Mouse (Mus musculus): ENCODE data around the gene Mospd2. TPM values are rescaled to one million over a fixed set of nuclear protein-coding genes. Genes with fewer than 3 reads are reported as not detected.

Gene Mospd2
- polyA plus RNA-seq, 1 experiment from 2014 or later: 12.8 TPM

DNA sequence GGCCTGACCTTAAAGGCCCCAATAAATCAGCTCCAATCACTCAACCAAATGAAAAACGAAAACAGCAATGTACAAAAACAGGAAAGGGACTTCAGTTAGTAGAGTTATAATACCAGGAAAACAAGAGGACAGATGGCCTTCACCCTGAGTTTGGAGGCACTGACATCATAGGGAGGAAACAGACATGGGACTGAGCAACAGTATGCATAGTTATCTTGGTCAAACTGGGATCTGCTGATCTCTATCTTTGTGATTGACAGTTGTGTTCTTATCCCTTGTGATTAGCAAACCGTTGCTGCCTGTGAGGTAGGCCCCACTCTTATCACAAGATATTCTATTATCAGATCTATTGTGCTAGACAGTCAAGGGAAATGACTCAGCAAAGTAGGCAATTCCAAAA lies 80.4 kb downstream of the Mospd2 start:
- H3K36me3 ChIP-seq (replicated peaks): no peaks in the 10 kb centered on the region
- DNase-seq (ENCODE audit: extremely low spot score, low spot score): no peak
- 82% methylated on average over 2 of the region's 2 CpGs for WGBS
- no peak overlapping the region for H3K27ac ChIP-seq
- peaks cover 50% of the 10 kb centered on the region for H3K27me3 ChIP-seq (ENCODE audit: poor library complexity, severe bottlenecking)
- H3K4me1 ChIP-seq: no peaks in the 10 kb centered on the region
- no peak overlapping the region for H3K4me3 ChIP-seq
- no peaks in the 10 kb centered on the region for H3K9me3 ChIP-seq

DNA sequence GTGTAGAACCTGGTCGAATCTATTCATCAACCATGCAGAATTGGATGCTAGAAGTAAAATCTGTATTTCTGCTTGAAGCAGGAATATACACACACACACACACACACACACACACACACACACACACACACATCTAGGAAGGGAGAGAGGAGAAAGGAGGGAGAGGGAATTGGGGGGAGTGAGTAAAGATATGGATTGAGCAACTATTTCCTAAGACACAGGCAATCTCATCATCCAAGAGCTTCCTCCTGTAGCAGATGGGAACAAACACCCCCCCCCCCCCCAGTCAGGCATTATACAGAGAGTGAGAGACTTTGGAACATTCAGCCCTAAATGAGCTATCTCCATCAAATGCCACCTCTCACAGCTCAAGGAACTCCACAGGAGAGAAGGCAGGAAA lies 93.9 kb downstream of the Mospd2 start:
- Histone ChIP-seq H3K4me1 (no peaks in the 10 kb centered on the region), H3K9me3 (no peaks in the 10 kb centered on the region), H3K36me3 (replicated peaks) (no peaks in the 10 kb centered on the region), H3K27me3 (ENCODE audit: poor library complexity, severe bottlenecking) (peaks cover 10% of the 10 kb centered on the region), H3K4me3 (no peak overlapping the region), H3K27ac (no peak overlapping the region)
- DNase-seq (ENCODE audit: extremely low spot score, low spot score): no peak
- 92% methylated on average over 1 of the region's 1 CpGs for WGBS

Other genes with a start within 250 kb of the Mospd2 start
- 11.6 and 12.3 TPM in 2 replicates for gene Fancb, start 217 bp upstream of the Mospd2 start, polyA plus RNA-seq (2016; fragmentation: Nextera tagmentation; extraction: Ambion mirVana)
- gene Gm17604, start 24.5 kb upstream of the Mospd2 start, polyA plus RNA-seq (2016; fragmentation: Nextera tagmentation; extraction: Ambion mirVana): not detected in 2 replicates

All from forebrain, embryonic 10.5 days (tissue).